Mouse (Mus musculus) C2C12 (cell line): ENCODE measurements around the gene Sipa1l3.

ENCODE experiments used
- CEBPB ChIP-seq: IDR thresholded peaks from one replicate; pipeline ENCODE4 v1.6.1; 2011; ENCODE audit warnings: low read depth, mild to moderate bottlenecking, control low read depth, moderate library complexity
- CTCF ChIP-seq: IDR thresholded peaks from one replicate; pipeline ENCODE4 v1.5.1; 2011; ENCODE audit not compliant: control insufficient read depth, insufficient read depth, insufficient read length
- MAX ChIP-seq: IDR thresholded peaks from one replicate; pipeline ENCODE4 v1.6.1; 2011; ENCODE audit warnings: mild to moderate bottlenecking, control low read depth
- MYOG ChIP-seq: IDR thresholded peaks from one replicate; pipeline ENCODE4 v1.6.1; 2011; ENCODE audit not compliant: control insufficient read depth, insufficient read length; ENCODE audit errors: extremely low read depth
- USF1 ChIP-seq: IDR thresholded peaks from one replicate; pipeline ENCODE4 v1.6.1; 2011; ENCODE audit warnings: low read depth, mild to moderate bottlenecking, control low read depth, moderate library complexity

DNA sequence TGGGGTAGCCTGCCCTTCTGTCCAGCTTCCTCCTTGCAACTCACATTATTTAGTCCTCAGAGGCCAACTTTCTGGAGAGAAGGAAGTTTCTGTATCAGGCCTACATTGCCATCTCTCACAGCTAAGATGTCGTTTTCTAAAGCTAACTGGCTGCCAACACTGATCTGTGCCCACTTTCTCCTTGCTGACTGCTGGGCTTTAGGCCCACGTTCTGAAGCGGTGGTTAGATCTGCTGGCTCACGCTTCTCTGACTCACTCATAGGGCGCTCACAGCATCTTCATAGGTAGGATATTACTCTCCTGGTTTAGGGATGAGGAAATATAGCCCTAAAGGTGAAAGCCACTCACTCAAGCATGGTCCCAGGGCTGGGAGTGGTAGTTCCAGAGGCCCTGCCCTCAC is 56.3 kb downstream of the Sipa1l3 start:
- no peak for TF ChIP-seq USF1
- no peak for TF ChIP-seq CEBPB
- no peak for TF ChIP-seq CTCF
- no peak for TF ChIP-seq MYOG
- no peak for TF ChIP-seq MAX
